Mouse (Mus musculus): ENCODE measurements around the gene Ifi47. TPM values are rescaled to one million over a fixed set of nuclear protein-coding genes. Genes with fewer than 3 reads are reported as not detected.
A peak's percentile ranks its signal among the peaks of the same experiment; 100 is the strongest.
"Not testable (repeated sequence)": the region's sequence is repeated elsewhere in the genome, so short reads cannot be mapped to it uniquely, and the experiment has no call there.

Ifi47 gene
- 58.3 and 68.1 TPM in 2 replicates for total RNA-seq (2017)

- ATAC-seq (replicated peaks; ENCODE audit: low read depth, poor library complexity, severe bottlenecking), result peak; percentile 86
Observed at GRCm38 (mm10) chr11:49076001-49076757, at the start of gene Ifi47. TSS of gene Ifi47 (plus strand) at chr11:49076587.

GRCm38 (mm10) chr11:49050064-49050463, 26.3 kb upstream of the Ifi47 start:
- ATAC-seq (replicated peaks; ENCODE audit: low read depth, poor library complexity, severe bottlenecking), result peak; percentile 83

- peak; percentile 62 for ATAC-seq (replicated peaks; ENCODE audit: low read depth, poor library complexity, severe bottlenecking)
Observed at GRCm38 (mm10) chr11:49051093-49051891, 25.1 kb upstream of the Ifi47 start, which contains the start of gene 9930111J21Rik2. TSS of gene 9930111J21Rik2 (minus strand) at chr11:49051242.

GRCm38 (mm10) chr11:49051894-49052293, 24.5 kb upstream of the Ifi47 start:
- ATAC-seq (replicated peaks; ENCODE audit: low read depth, poor library complexity, severe bottlenecking), result not testable (repeated sequence)

GRCm38 (mm10) chr11:49060061-49060460, 16.3 kb upstream of the Ifi47 start:
- peak; percentile 65 for ATAC-seq (replicated peaks; ENCODE audit: low read depth, poor library complexity, severe bottlenecking)

GRCm38 (mm10) chr11:49061865-49062264, 14.5 kb upstream of the Ifi47 start:
- ATAC-seq (replicated peaks; ENCODE audit: low read depth, poor library complexity, severe bottlenecking), result peak; percentile 57; the same call in 1 of the 2 replicates

GRCm38 (mm10) chr11:49063713-49064469, 12.5 kb upstream of the Ifi47 start, which contains the start of gene Tgtp2:
TSS of gene Tgtp2 (minus strand) at chr11:49064206.
- peak; percentile 24; the same call in 1 of the 2 replicates for ATAC-seq (replicated peaks; ENCODE audit: low read depth, poor library complexity, severe bottlenecking)

GRCm38 (mm10) chr11:49068358-49068757, 8.0 kb upstream of the Ifi47 start:
- ATAC-seq (replicated peaks; ENCODE audit: low read depth, poor library complexity, severe bottlenecking), result peak; percentile 51; the same call in 1 of the 2 replicates

- ATAC-seq (replicated peaks; ENCODE audit: low read depth, poor library complexity, severe bottlenecking), result no peak
Observed at GRCm38 (mm10) chr11:49077012-49077411, 625 bp downstream of the Ifi47 start.

- ATAC-seq (replicated peaks; ENCODE audit: low read depth, poor library complexity, severe bottlenecking), result no peak
Observed at GRCm38 (mm10) chr11:49078719-49079118, 2.3 kb downstream of the Ifi47 start.

- ATAC-seq (replicated peaks; ENCODE audit: low read depth, poor library complexity, severe bottlenecking), result no peak
Observed at GRCm38 (mm10) chr11:49080636-49081035, 4.2 kb downstream of the Ifi47 start.

- no peak for ATAC-seq (replicated peaks; ENCODE audit: low read depth, poor library complexity, severe bottlenecking)
Observed at GRCm38 (mm10) chr11:49081356-49081755, 5.0 kb downstream of the Ifi47 start.

GRCm38 (mm10) chr11:49081886-49082285, 5.5 kb downstream of the Ifi47 start:
- no peak for ATAC-seq (replicated peaks; ENCODE audit: low read depth, poor library complexity, severe bottlenecking)

- ATAC-seq (replicated peaks; ENCODE audit: low read depth, poor library complexity, severe bottlenecking), result 0 out of 2 replicates have a peak, but pooled peaks have one; percentile 3
Observed at GRCm38 (mm10) chr11:49083146-49083545, 6.8 kb downstream of the Ifi47 start.

GRCm38 (mm10) chr11:49083808-49084207, 7.4 kb downstream of the Ifi47 start:
- ATAC-seq (replicated peaks; ENCODE audit: low read depth, poor library complexity, severe bottlenecking), result 0 out of 2 replicates have a peak, but pooled peaks have one; percentile 1

- ATAC-seq (replicated peaks; ENCODE audit: low read depth, poor library complexity, severe bottlenecking), result no peak
Observed at GRCm38 (mm10) chr11:49084385-49084784, 8.0 kb downstream of the Ifi47 start.

GRCm38 (mm10) chr11:49084875-49085274, 8.5 kb downstream of the Ifi47 start:
- peak; percentile 42 for ATAC-seq (replicated peaks; ENCODE audit: low read depth, poor library complexity, severe bottlenecking)

GRCm38 (mm10) chr11:49086858-49087361, 10.5 kb downstream of the Ifi47 start:
- peak; percentile 10; the same call in 1 of the 2 replicates for ATAC-seq (replicated peaks; ENCODE audit: low read depth, poor library complexity, severe bottlenecking)

- peak; percentile 64 for ATAC-seq (replicated peaks; ENCODE audit: low read depth, poor library complexity, severe bottlenecking)
Observed at GRCm38 (mm10) chr11:49087830-49088616, 11.6 kb downstream of the Ifi47 start.
